Mouse (Mus musculus) olfactory bulb, adult 2 months (tissue): ENCODE measurements around the gene Jade3.

Experiments
- CTCF ChIP-seq: fragments of 200-500 bp; IDR thresholded peaks from 2 replicates; pipeline ENCODE4 v1.5.1; 2012; ENCODE audit warnings: low read depth, mild to moderate bottlenecking, low read length, moderate library complexity; ENCODE audit not compliant: insufficient read depth
- POLR2A ChIP-seq: fragments of 200-500 bp; IDR thresholded peaks from 2 replicates; pipeline ENCODE4 v1.6.1; 2012; ENCODE audit warnings: mild to moderate bottlenecking, low read depth, low read length, moderate library complexity; ENCODE audit not compliant: insufficient read depth

DNA sequence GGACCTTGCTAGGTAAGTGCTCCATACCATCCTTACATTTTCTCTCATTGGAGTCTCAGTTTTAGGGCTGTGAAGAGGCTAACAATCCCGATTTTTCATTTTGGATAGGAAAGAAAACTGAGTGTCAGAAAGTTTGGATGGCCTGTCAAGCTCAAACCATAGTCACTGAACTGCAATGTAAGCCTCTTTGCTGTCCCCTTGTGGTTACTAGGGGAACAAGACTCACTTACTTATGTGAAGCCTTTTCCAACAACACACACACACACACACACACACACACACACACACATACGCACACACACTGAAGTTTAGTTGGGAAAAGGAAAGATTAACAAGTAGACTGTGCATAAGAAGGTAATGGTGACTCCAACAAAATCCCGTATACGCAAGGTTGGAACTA lies 21.4 kb upstream of the Jade3 start:
- TF ChIP-seq POLR2A (no peak), CTCF (no peak)
